23 mouse cellular contexts compared by ENCODE assay signal in genomic region chr5:113610490-113610889, GRCm38 (mm10). TPM values are rescaled to one million over a fixed set of nuclear protein-coding genes. Genes with fewer than 3 reads are reported as not detected.
DNase-seq lines count a peak whose midpoint lies in the region; ATAC-seq lines count a peak whose summit lies in the region.
"Had no signal": no experiment of that assay in that cellular context is flagged by ENCODE, and none has a peak within 500 bp of the region (broad histone marks: within the 10 kb centered on the region; RNA-seq: fewer than 3 reads in every experiment).

No protein-coding gene starts in this region.

- H3K36me3 ChIP-seq in lung, embryonic 16.5 days (ENCODE audit: control insufficient read depth, insufficient read depth, low read length) = peaks cover 4% of the 10 kb centered on the region; the same call in 1 of the 2 replicates
- no peaks in the 10 kb centered on the region for H3K36me3 ChIP-seq in neural tube, embryonic 13.5 days
- no peaks in the 10 kb centered on the region for H3K36me3 ChIP-seq in neural tube, embryonic 15.5 days
- H3K36me3 ChIP-seq: heart, embryonic 12.5 days; hindbrain, embryonic 15.5 days; kidney, embryonic 15.5 days; liver, embryonic 13.5 days had no signal

- no peak overlapping the region for H3K9ac ChIP-seq in lung, embryonic 16.5 days (ENCODE audit: low read length)
- no peak overlapping the region for H3K9ac ChIP-seq in neural tube, embryonic 13.5 days
- no peak overlapping the region for H3K9ac ChIP-seq in neural tube, embryonic 15.5 days (replicated peaks)
- H3K9ac ChIP-seq: heart, embryonic 12.5 days; hindbrain, embryonic 15.5 days; kidney, embryonic 15.5 days; liver, embryonic 13.5 days had no signal

- no peak overlapping the region for H3K4me2 ChIP-seq in lung, embryonic 16.5 days (ENCODE audit: low read depth, low read length)
- H3K4me2 ChIP-seq in neural tube, embryonic 13.5 days = no peak overlapping the region
- H3K4me2 ChIP-seq in neural tube, embryonic 15.5 days = no peak overlapping the region
- H3K4me2 ChIP-seq: heart, embryonic 12.5 days; hindbrain, embryonic 15.5 days; kidney, embryonic 15.5 days; liver, embryonic 13.5 days had no signal

- H3K4me1 ChIP-seq in lung, embryonic 16.5 days (replicated peaks; ENCODE audit: control insufficient read depth, insufficient read depth, low read length) = peaks cover 33% of the 10 kb centered on the region
- peaks cover 38% of the 10 kb centered on the region for H3K4me1 ChIP-seq in neural tube, embryonic 13.5 days (replicated peaks)
- peaks cover 32% of the 10 kb centered on the region for H3K4me1 ChIP-seq in neural tube, embryonic 15.5 days
- H3K4me1 ChIP-seq: liver, embryonic 13.5 days had no signal

- H3K4me3 ChIP-seq in lung, embryonic 16.5 days (ENCODE audit: low read length) = no peak overlapping the region
- no peak overlapping the region for H3K4me3 ChIP-seq in neural tube, embryonic 13.5 days
- no peak overlapping the region for H3K4me3 ChIP-seq in neural tube, embryonic 15.5 days (replicated peaks)
- H3K4me3 ChIP-seq: heart, embryonic 12.5 days; hindbrain, embryonic 15.5 days; kidney, embryonic 15.5 days; liver, embryonic 13.5 days had no signal

- peak overlapping the region; percentile 48 for H3K27ac ChIP-seq in lung, embryonic 16.5 days (ENCODE audit: low read length)
- H3K27ac ChIP-seq in neural tube, embryonic 13.5 days (replicated peaks) = peak overlapping the region; percentile 42; the same call in 1 of the 2 replicates
- no peak overlapping the region for H3K27ac ChIP-seq in neural tube, embryonic 15.5 days (replicated peaks)
- H3K27ac ChIP-seq: hindbrain, embryonic 15.5 days; kidney, embryonic 15.5 days; liver, embryonic 13.5 days had no signal

- ATAC-seq in lung, embryonic 16.5 days (ENCODE audit: low read depth) = no peak
- ATAC-seq in neural tube, embryonic 13.5 days (ENCODE audit: low read depth) = peak; percentile 12; the same call in 1 of the 2 replicates
- ATAC-seq in neural tube, embryonic 15.5 days (ENCODE audit: low FRiP score) = no peak
- ATAC-seq: activated CD4-positive, CD25-positive, alpha-beta regulatory T cell, adult 4 months; forebrain, embryonic 16.5 days had no signal

- WGBS in lung, embryonic 16.5 days = 42% methylated on average over 6 of the region's 6 CpGs
- 50% methylated on average over 6 of the region's 6 CpGs for WGBS in neural tube, embryonic 13.5 days
- 58% methylated on average over 6 of the region's 6 CpGs for WGBS in neural tube, embryonic 15.5 days

- H3K9me3 ChIP-seq in lung, embryonic 16.5 days (ENCODE audit: control insufficient read depth, low read length) = no peaks in the 10 kb centered on the region
- no peaks in the 10 kb centered on the region for H3K9me3 ChIP-seq in neural tube, embryonic 13.5 days
- H3K9me3 ChIP-seq in neural tube, embryonic 15.5 days (replicated peaks) = no peaks in the 10 kb centered on the region
- H3K9me3 ChIP-seq: heart, embryonic 12.5 days; hindbrain, embryonic 15.5 days; kidney, embryonic 15.5 days; liver, embryonic 13.5 days had no signal

- intact Hi-C loops in heart, postnatal 36 days (cut with DNase I) = no loop called here

- DNase-seq in heart, adult 11 months = peak; percentile 92
- no peak for DNase-seq in heart, postnatal 36 days
- no peak for DNase-seq in lung, postnatal 4 days
- no peak for DNase-seq in spleen, adult 18-20 months
- DNase-seq: adrenal gland, adult 8-10 months; cerebellum, adult 18-20 months; gastrocnemius, postnatal 14 days; heart, adult 18-20 months; heart, postnatal 10 days; kidney, adult 11 months; kidney, postnatal 36 days; layer of hippocampus, postnatal 36 days; liver, embryonic 13.5 days; lung, adult 2 months; right cerebral cortex, postnatal 25 days had no signal

- no peaks in the 10 kb centered on the region for H3K27me3 ChIP-seq in lung, embryonic 16.5 days (ENCODE audit: control insufficient read depth, insufficient read depth, low read depth, low read length)
- H3K27me3 ChIP-seq in neural tube, embryonic 13.5 days = no peaks in the 10 kb centered on the region
- no peaks in the 10 kb centered on the region for H3K27me3 ChIP-seq in neural tube, embryonic 15.5 days (replicated peaks)
- H3K27me3 ChIP-seq: hindbrain, embryonic 15.5 days; kidney, embryonic 15.5 days; liver, embryonic 13.5 days had no signal

RNA-seq across cellular contexts. Expression of gene Cmklr1, which starts 39.7 kb away (rescaled TPM):
- total RNA-seq in heart, postnatal 36 days (2021) = 10 to 100 TPM; 23.7 to 35.7 TPM
- polyA plus RNA-seq in lung, embryonic 16.5 days (2015; fragmentation: Nextera tagmentation; extraction: Ambion mirVana) = 14.0 and 17.9 TPM in 2 replicates
- 2.2 and 2.6 TPM in 2 replicates for polyA plus RNA-seq in neural tube, embryonic 13.5 days (2015; fragmentation: Nextera tagmentation; extraction: Ambion mirVana)
- 2.9 and 3.2 TPM in 2 replicates for polyA plus RNA-seq in neural tube, embryonic 15.5 days (2015; fragmentation: Nextera tagmentation; extraction: Ambion mirVana)
- polyA plus RNA-seq: activated CD4-positive, CD25-positive, alpha-beta regulatory T cell, adult 4 months had no signal
